In genomic region chr8:8354977-8355376, GRCm38 (mm10) we compare ENCODE assay signal across 18 mouse cellular contexts.
"Had no signal": no experiment of that assay in that cellular context is flagged by ENCODE, and none has a peak within 500 bp of the region (broad histone marks: within the 10 kb centered on the region; RNA-seq: fewer than 3 reads in every experiment).

No protein-coding gene starts in this region.

- H3K4me3 ChIP-seq: midbrain, embryonic 10.5 days; myocyte; neural tube, embryonic 13.5 days; neural tube, embryonic 15.5 days; stomach, embryonic 15.5 days had no signal

- H3K9me3 ChIP-seq: midbrain, embryonic 10.5 days; neural tube, embryonic 13.5 days; neural tube, embryonic 15.5 days; stomach, embryonic 15.5 days had no signal

- H3K4me1 ChIP-seq: midbrain, embryonic 10.5 days; neural tube, embryonic 13.5 days; stomach, embryonic 15.5 days had no signal

- H3K27me3 ChIP-seq: neural tube, embryonic 13.5 days; neural tube, embryonic 15.5 days; stomach, embryonic 15.5 days had no signal

- ATAC-seq: midbrain, embryonic 16.5 days had no signal

- H3K36me3 ChIP-seq: midbrain, embryonic 10.5 days; neural tube, embryonic 13.5 days; neural tube, embryonic 15.5 days; stomach, embryonic 15.5 days had no signal

- H3K4me2 ChIP-seq: lung, embryonic 14.5 days; neural tube, embryonic 13.5 days; neural tube, embryonic 15.5 days; stomach, embryonic 15.5 days had no signal

- H3K9ac ChIP-seq: liver, embryonic 14.5 days; lung, embryonic 14.5 days; neural tube, embryonic 13.5 days; neural tube, embryonic 15.5 days; stomach, embryonic 15.5 days had no signal

- DNase-seq: lung, adult 18-20 months; lung, embryonic 14.5 days; lung, postnatal 10 days; lung, postnatal 4 days; midbrain, embryonic 14.5 days; right cerebral cortex, adult 18-20 months; right cerebral cortex, postnatal 25 days; thymus, adult 2 months; thymus, postnatal 25 days; thymus, postnatal 4 days had no signal

- H3K27ac ChIP-seq: liver, embryonic 14.5 days; midbrain, embryonic 10.5 days; neural tube, embryonic 13.5 days; neural tube, embryonic 15.5 days; stomach, embryonic 15.5 days; stomach, postnatal 0 days had no signal
